ENCODE assay signal across 18 mouse cellular contexts in genomic region chr1:25312344-25312743, GRCm38 (mm10).
A peak's percentile ranks its signal among the peaks of the same experiment; 100 is the strongest.
DNase-seq lines count a peak whose midpoint lies in the region; ATAC-seq and TF ChIP-seq lines count a peak whose summit lies in the region.
"Had no signal": no experiment of that assay in that cellular context is flagged by ENCODE, and none has a peak within 500 bp of the region (broad histone marks: within the 10 kb centered on the region; RNA-seq: fewer than 3 reads in every experiment).

No protein-coding gene starts in this region.

- TF ChIP-seq CTCF in hindbrain, postnatal 0 days (IDR thresholded peaks at IDR 0.05; ENCODE audit: low read depth): no peak

- ATAC-seq in hindbrain, embryonic 11.5 days (ENCODE audit: low FRiP score): peak; percentile 77
- no peak for ATAC-seq in hindbrain, postnatal 0 days
- ATAC-seq in midbrain, embryonic 13.5 days: peak; percentile 62; the same call in 1 of the 2 replicates
- ATAC-seq in midbrain, embryonic 15.5 days (replicated peaks): no peak
- no peak for ATAC-seq in forebrain, embryonic 16.5 days
- ATAC-seq: forebrain, embryonic 15.5 days had no signal

- H3K4me3 ChIP-seq in hindbrain, embryonic 11.5 days (ENCODE audit: low read depth, low read length): no peak overlapping the region
- H3K4me3 ChIP-seq in hindbrain, postnatal 0 days (ENCODE audit: low read length): no peak overlapping the region
- H3K4me3 ChIP-seq in midbrain, embryonic 13.5 days (replicated peaks): no peak overlapping the region
- H3K4me3 ChIP-seq in midbrain, embryonic 15.5 days: no peak overlapping the region
- no peak overlapping the region for H3K4me3 ChIP-seq in forebrain, embryonic 16.5 days (replicated peaks; ENCODE audit: low read length)
- H3K4me3 ChIP-seq: forebrain, embryonic 15.5 days; heart, embryonic 10.5 days had no signal

- peak; percentile 36 for DNase-seq in hindbrain, embryonic 11.5 days (ENCODE audit: low spot score)
- no peak for DNase-seq in hindbrain, postnatal 0 days (ENCODE audit: low spot score)
- DNase-seq in embryo, embryonic 10.5 days (ENCODE audit: low spot score): peak; percentile 43
- DNase-seq in mesoderm, embryonic 11.5 days (ENCODE audit: low read depth, low spot score): peak; percentile 27
- no peak for DNase-seq in urinary bladder, postnatal 14 days (ENCODE audit: low spot score)
- DNase-seq: adrenal gland, adult 2 months; adrenal gland, postnatal 25 days; cerebellum, adult 2 months; cerebellum, postnatal 10 days; gastrocnemius, postnatal 10 days; heart, adult 18-20 months; heart, postnatal 10 days; heart, postnatal 4 days had no signal

- H3K36me3 ChIP-seq in hindbrain, embryonic 11.5 days (ENCODE audit: control insufficient read depth, insufficient read depth, low read length): no peaks in the 10 kb centered on the region
- no peaks in the 10 kb centered on the region for H3K36me3 ChIP-seq in hindbrain, postnatal 0 days (ENCODE audit: insufficient read depth, low read length)
- H3K36me3 ChIP-seq in midbrain, embryonic 13.5 days: no peaks in the 10 kb centered on the region
- H3K36me3 ChIP-seq in midbrain, embryonic 15.5 days (replicated peaks): no peaks in the 10 kb centered on the region
- H3K36me3 ChIP-seq in forebrain, embryonic 16.5 days (ENCODE audit: control insufficient read depth, insufficient read depth): no peaks in the 10 kb centered on the region
- H3K36me3 ChIP-seq: forebrain, embryonic 15.5 days; heart, embryonic 10.5 days had no signal

- H3K9me3 ChIP-seq in hindbrain, embryonic 11.5 days (ENCODE audit: control insufficient read depth, low read length): no peaks in the 10 kb centered on the region
- no peaks in the 10 kb centered on the region for H3K9me3 ChIP-seq in hindbrain, postnatal 0 days (ENCODE audit: low read length)
- H3K9me3 ChIP-seq in midbrain, embryonic 13.5 days: no peaks in the 10 kb centered on the region
- H3K9me3 ChIP-seq in midbrain, embryonic 15.5 days: no peaks in the 10 kb centered on the region
- H3K9me3 ChIP-seq in forebrain, embryonic 16.5 days (ENCODE audit: control insufficient read depth, low read length): no peaks in the 10 kb centered on the region
- H3K9me3 ChIP-seq: forebrain, embryonic 15.5 days; heart, embryonic 10.5 days had no signal

- H3K4me2 ChIP-seq in hindbrain, embryonic 11.5 days (replicated peaks; ENCODE audit: low read depth, low read length): no peak overlapping the region
- H3K4me2 ChIP-seq in hindbrain, postnatal 0 days (ENCODE audit: low read depth, low read length): no peak overlapping the region
- no peak overlapping the region for H3K4me2 ChIP-seq in midbrain, embryonic 13.5 days (replicated peaks)
- no peak overlapping the region for H3K4me2 ChIP-seq in midbrain, embryonic 15.5 days
- H3K4me2 ChIP-seq in forebrain, embryonic 16.5 days (ENCODE audit: low read length): no peak overlapping the region
- H3K4me2 ChIP-seq: forebrain, embryonic 15.5 days had no signal

- WGBS in hindbrain, embryonic 11.5 days: 49% methylated on average over 2 of the region's 2 CpGs
- WGBS in hindbrain, postnatal 0 days: 22% methylated on average over 2 of the region's 2 CpGs
- WGBS in midbrain, embryonic 13.5 days: 50% methylated on average over 2 of the region's 2 CpGs
- WGBS in midbrain, embryonic 15.5 days: 48% methylated on average over 2 of the region's 2 CpGs
- WGBS in forebrain, embryonic 16.5 days: 79% methylated on average over 2 of the region's 2 CpGs

- no peaks in the 10 kb centered on the region for H3K27me3 ChIP-seq in hindbrain, embryonic 11.5 days (ENCODE audit: control insufficient read depth, insufficient read depth, low read length)
- H3K27me3 ChIP-seq in hindbrain, postnatal 0 days (ENCODE audit: insufficient read depth, low read length): no peaks in the 10 kb centered on the region
- no peaks in the 10 kb centered on the region for H3K27me3 ChIP-seq in midbrain, embryonic 13.5 days
- H3K27me3 ChIP-seq in midbrain, embryonic 15.5 days (replicated peaks): no peaks in the 10 kb centered on the region
- H3K27me3 ChIP-seq in forebrain, embryonic 16.5 days (replicated peaks; ENCODE audit: control insufficient read depth, insufficient read depth, low read length): no peaks in the 10 kb centered on the region
- H3K27me3 ChIP-seq: forebrain, embryonic 15.5 days had no signal

- no peaks in the 10 kb centered on the region for H3K4me1 ChIP-seq in hindbrain, embryonic 11.5 days (replicated peaks; ENCODE audit: control insufficient read depth, insufficient read depth, low read length)
- no peaks in the 10 kb centered on the region for H3K4me1 ChIP-seq in hindbrain, postnatal 0 days (ENCODE audit: insufficient read depth, low read length)
- H3K4me1 ChIP-seq in midbrain, embryonic 13.5 days (replicated peaks): 0 out of 2 replicates have a peak, but pooled peaks cover 3% of the 10 kb centered on the region
- no peaks in the 10 kb centered on the region for H3K4me1 ChIP-seq in midbrain, embryonic 15.5 days
- H3K4me1 ChIP-seq in forebrain, embryonic 16.5 days (replicated peaks; ENCODE audit: control insufficient read depth, insufficient read depth, low read length): no peaks in the 10 kb centered on the region
- H3K4me1 ChIP-seq: forebrain, embryonic 15.5 days; heart, embryonic 10.5 days had no signal

- H3K27ac ChIP-seq in hindbrain, embryonic 11.5 days (ENCODE audit: low read depth, low read length): no peak overlapping the region
- no peak overlapping the region for H3K27ac ChIP-seq in hindbrain, postnatal 0 days
- no peak overlapping the region for H3K27ac ChIP-seq in midbrain, embryonic 13.5 days
- no peak overlapping the region for H3K27ac ChIP-seq in midbrain, embryonic 15.5 days
- no peak overlapping the region for H3K27ac ChIP-seq in forebrain, embryonic 16.5 days (ENCODE audit: low read length)
- H3K27ac ChIP-seq: forebrain, embryonic 15.5 days; heart, embryonic 10.5 days had no signal

- no peak overlapping the region for H3K9ac ChIP-seq in hindbrain, embryonic 11.5 days (ENCODE audit: low read depth, low read length)
- no peak overlapping the region for H3K9ac ChIP-seq in hindbrain, postnatal 0 days (replicated peaks; ENCODE audit: low read length)
- H3K9ac ChIP-seq in midbrain, embryonic 13.5 days (replicated peaks): no peak overlapping the region
- no peak overlapping the region for H3K9ac ChIP-seq in midbrain, embryonic 15.5 days
- no peak overlapping the region for H3K9ac ChIP-seq in forebrain, embryonic 16.5 days (replicated peaks; ENCODE audit: low read depth, low read length)
- H3K9ac ChIP-seq: forebrain, embryonic 15.5 days had no signal

Comparison
In these comparisons a context has a peak if more than half of its experiments do, and no peak if none do; other contexts are left out.
1. ATAC-seq: peak in hindbrain, embryonic 11.5 days (single experiment) and midbrain, embryonic 13.5 days (single experiment); none in hindbrain, postnatal 0 days (single experiment), midbrain, embryonic 15.5 days (single experiment) and forebrain, embryonic 16.5 days (single experiment).
2. DNase-seq: peak in hindbrain, embryonic 11.5 days (single experiment), embryo, embryonic 10.5 days (single experiment) and mesoderm, embryonic 11.5 days (single experiment); none in hindbrain, postnatal 0 days (single experiment) and urinary bladder, postnatal 14 days (single experiment).